Mouse (Mus musculus): ENCODE data around the gene Fsip1.

GRCm38 (mm10) chr2:118305827-118306521 lies 49.2 kb upstream of the Fsip1 start:
- no peak for TF ChIP-seq CTCF (IDR thresholded peaks at IDR 0.05; ENCODE audit: low read depth, low read length)
- TF ChIP-seq EP300 (IDR thresholded peaks at IDR 0.05; ENCODE audit: insufficient read depth, low read depth, low read length), result no peak
